Mouse (Mus musculus): ENCODE results near the gene Selenoo.

Selenoo gene

GRCm38 (mm10) chr15:89149271-89150040 lies 60.6 kb downstream of the Selenoo start, which contains the start of gene Mapk11:
TSS of gene Mapk11 (minus strand) at chr15:89149628.
- peak; percentile 80 for DNase-seq (ENCODE audit: low read depth)
